In genomic region chr13:37825646-37826280, GRCm38 (mm10) we compare ENCODE assay signal across 8 mouse cellular contexts. TPM values are rescaled to one million over a fixed set of nuclear protein-coding genes. Genes with fewer than 3 reads are reported as not detected.
DNase-seq lines count a peak whose midpoint lies in the region; ATAC-seq and TF ChIP-seq lines count a peak whose summit lies in the region.

No protein-coding gene starts in this region.

- H3K36me3 ChIP-seq in intestine, postnatal 0 days (ENCODE audit: control insufficient read depth, insufficient read depth) = no peaks in the 10 kb centered on the region
- no peaks in the 10 kb centered on the region for H3K36me3 ChIP-seq in liver, embryonic 14.5 days (replicated peaks; ENCODE audit: control insufficient read depth, insufficient read depth, low read depth)
- H3K36me3 ChIP-seq in stomach, embryonic 15.5 days = no peaks in the 10 kb centered on the region

- TF ChIP-seq CTCF in intestine, postnatal 0 days (IDR thresholded peaks at IDR 0.05; ENCODE audit: low read depth) = no peak
- TF ChIP-seq CTCF in liver, embryonic 14.5 days (IDR thresholded peaks at IDR 0.05; ENCODE audit: low read depth) = no peak

- H3K4me1 ChIP-seq in intestine, postnatal 0 days (replicated peaks; ENCODE audit: control insufficient read depth, insufficient read depth, low read length) = peaks cover 6% of the 10 kb centered on the region; the same call in 1 of the 2 replicates
- peaks cover 26 to 31% of the 10 kb centered on the region in 2 experiments for H3K4me1 ChIP-seq in liver, embryonic 14.5 days (replicated peaks; ENCODE audit: control insufficient read depth in 2 of 2, insufficient read depth in 2 of 2, low read length in 1 of 2)
- peaks cover 20% of the 10 kb centered on the region for H3K4me1 ChIP-seq in stomach, embryonic 15.5 days

- DNase-seq in layer of hippocampus, adult 11-12 months (ENCODE audit: low spot score) = peak; percentile 23
- no peak for DNase-seq in layer of hippocampus, adult 9-11 months
- peak; percentile 50 for DNase-seq in embryo, embryonic 11.5 days (ENCODE audit: low read depth, low spot score)
- peak; percentile 80 to 83 for DNase-seq in heart, adult 18-20 months
- peak; percentile 47 to 60 (median 57) for DNase-seq in liver, embryonic 14.5 days (ENCODE audit: low read depth in 3 of 3, low spot score in 3 of 3)
- peak; percentile 73 for DNase-seq in naive thymus-derived CD4-positive, alpha-beta T cell, adult 2 months (ENCODE audit: low read depth)

- H3K4me3 ChIP-seq in intestine, postnatal 0 days (ENCODE audit: low read depth, low read length) = peak overlapping the region; percentile 83
- H3K4me3 ChIP-seq in liver, embryonic 14.5 days (ENCODE audit: insufficient read depth in 1 of 2, low read depth in 2 of 2, low read length in 2 of 2) = peak overlapping the region; percentile 79 to 83
- H3K4me3 ChIP-seq in stomach, embryonic 15.5 days (replicated peaks) = peak overlapping the region; percentile 89

- peak; percentile 55 for ATAC-seq in intestine, postnatal 0 days
- ATAC-seq in liver, embryonic 14.5 days (ENCODE audit: insufficient read depth) = peak; percentile 71
- peak; percentile 69; the same call in 1 of the 2 replicates for ATAC-seq in stomach, embryonic 15.5 days (ENCODE audit: insufficient read depth, low FRiP score, low read depth)

- no peaks in the 10 kb centered on the region for H3K9me3 ChIP-seq in intestine, postnatal 0 days (ENCODE audit: control insufficient read depth)
- H3K9me3 ChIP-seq in liver, embryonic 14.5 days (ENCODE audit: control insufficient read depth, low read length) = no peaks in the 10 kb centered on the region
- no peaks in the 10 kb centered on the region for H3K9me3 ChIP-seq in stomach, embryonic 15.5 days

- no peak for TF ChIP-seq EP300 in liver, embryonic 14.5 days (IDR thresholded peaks at IDR 0.05; ENCODE audit: low read depth)

- H3K4me2 ChIP-seq in intestine, postnatal 0 days (replicated peaks; ENCODE audit: low read depth) = peak overlapping the region; percentile 98
- H3K4me2 ChIP-seq in liver, embryonic 14.5 days (ENCODE audit: low read depth) = peak overlapping the region; percentile 100
- peak overlapping the region; percentile 95 for H3K4me2 ChIP-seq in stomach, embryonic 15.5 days

- peak overlapping the region; percentile 97 for H3K27ac ChIP-seq in intestine, postnatal 0 days (ENCODE audit: low read depth, low read length)
- peak overlapping the region; percentile 61 for H3K27ac ChIP-seq in liver, embryonic 14.5 days
- peak overlapping the region; percentile 94 for H3K27ac ChIP-seq in stomach, embryonic 15.5 days

- under 1% methylated on average over 42 of the region's 43 CpGs for WGBS in intestine, postnatal 0 days
- under 1% methylated on average over 38 of the region's 43 CpGs for WGBS in liver, embryonic 14.5 days (ENCODE audit: insufficient replicate concordance)
- under 1% methylated on average over 38 of the region's 43 CpGs for WGBS in stomach, embryonic 15.5 days

- H3K27me3 ChIP-seq in intestine, postnatal 0 days (replicated peaks; ENCODE audit: control insufficient read depth, insufficient read depth, low read length) = no peaks in the 10 kb centered on the region
- H3K27me3 ChIP-seq in liver, embryonic 14.5 days (ENCODE audit: control insufficient read depth, insufficient read depth, low read length) = no peaks in the 10 kb centered on the region
- H3K27me3 ChIP-seq in stomach, embryonic 15.5 days (replicated peaks) = no peaks in the 10 kb centered on the region

- peak overlapping the region; percentile 90 for H3K9ac ChIP-seq in intestine, postnatal 0 days (ENCODE audit: low read depth, low read length)
- H3K9ac ChIP-seq in liver, embryonic 14.5 days (replicated peaks) = peak overlapping the region; percentile 70
- peak overlapping the region; percentile 80 for H3K9ac ChIP-seq in stomach, embryonic 15.5 days

RNA-seq across cellular contexts. Expression of gene Rreb1, which starts 47.6 kb away (rescaled TPM):
- total RNA-seq in heart, adult 18-20 months (2021) = 10 to 100 TPM; 34.0 to 34.4 TPM
- 9.6 and 10.6 TPM in 2 replicates for polyA plus RNA-seq in intestine, postnatal 0 days (2015; fragmentation: Nextera tagmentation; extraction: Ambion mirVana)
- 4.8 and 5.4 TPM in 2 replicates for polyA plus RNA-seq in liver, embryonic 14.5 days (2012; rRNA removed)
- polyA plus RNA-seq in liver, embryonic 14.5 days (2014; fragmentation: Nextera tagmentation; extraction: Ambion mirVana) = 5.4 TPM in 2 replicates
- 12.8 and 16.0 TPM in 2 replicates for polyA plus RNA-seq in stomach, embryonic 15.5 days (2015; fragmentation: Nextera tagmentation; extraction: Ambion mirVana)
